Comparison of ENCODE assay signal across 14 mouse cellular contexts in the genomic region with DNA sequence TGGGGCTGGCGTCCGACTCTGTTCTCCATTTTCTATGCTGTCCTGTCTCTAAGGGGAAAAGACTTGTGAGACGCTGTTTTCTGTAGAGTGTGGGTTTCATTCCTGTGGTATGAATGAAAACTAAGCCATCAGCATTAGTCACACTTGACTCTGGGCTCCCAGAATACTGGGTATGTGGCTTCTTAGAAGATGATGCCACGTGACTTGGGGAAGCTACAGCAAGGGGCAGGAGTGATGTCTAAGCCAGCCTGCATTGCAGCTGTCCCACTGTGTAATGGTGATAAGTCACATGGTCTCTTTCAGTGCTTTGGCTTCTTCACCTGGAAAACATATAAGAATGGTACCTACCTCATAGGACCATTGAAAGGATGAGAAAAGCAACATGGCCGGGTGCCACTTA.
DNase-seq lines count a peak whose midpoint lies in the region; ATAC-seq and TF ChIP-seq lines count a peak whose summit lies in the region.
"Had no signal": no experiment of that assay in that cellular context is flagged by ENCODE, and none has a peak within 500 bp of the region (broad histone marks: within the 10 kb centered on the region; RNA-seq: fewer than 3 reads in every experiment).

No protein-coding gene starts in this region.

- H3K36me3 ChIP-seq in embryonic facial prominence, embryonic 13.5 days: no peaks in the 10 kb centered on the region
- H3K36me3 ChIP-seq in embryonic facial prominence, embryonic 10.5 days (replicated peaks): no peaks in the 10 kb centered on the region
- H3K36me3 ChIP-seq in lung, embryonic 15.5 days: no peaks in the 10 kb centered on the region
- no peaks in the 10 kb centered on the region for H3K36me3 ChIP-seq in embryonic facial prominence, embryonic 14.5 days (ENCODE audit: control insufficient read depth, insufficient read depth, low read length)
- H3K36me3 ChIP-seq: forebrain, embryonic 15.5 days; limb, embryonic 10.5 days; midbrain, embryonic 13.5 days had no signal

- peaks cover 22% of the 10 kb centered on the region for H3K4me1 ChIP-seq in embryonic facial prominence, embryonic 13.5 days
- no peaks in the 10 kb centered on the region for H3K4me1 ChIP-seq in embryonic facial prominence, embryonic 10.5 days
- peaks cover 18% of the 10 kb centered on the region; the same call in 1 of the 2 replicates for H3K4me1 ChIP-seq in lung, embryonic 15.5 days
- peaks cover 4% of the 10 kb centered on the region for H3K4me1 ChIP-seq in lung, adult 2 months (ENCODE audit: control insufficient read depth, insufficient read depth, low read length)
- no peaks in the 10 kb centered on the region for H3K4me1 ChIP-seq in embryonic facial prominence, embryonic 14.5 days (ENCODE audit: control insufficient read depth, insufficient read depth, low read length)
- H3K4me1 ChIP-seq: limb, embryonic 10.5 days had no signal

- TF ChIP-seq CTCF in lung, adult 2 months (IDR thresholded peaks at IDR 0.05; ENCODE audit: insufficient read depth, low read length): no peak

- DNase-seq in embryonic facial prominence, embryonic 10.5 days (ENCODE audit: low spot score): no peak
- DNase-seq in lung, adult 2 months: no peak
- peak; percentile 69 for DNase-seq in embryonic facial prominence, embryonic 14.5 days (ENCODE audit: low spot score)
- DNase-seq in naive thymus-derived CD4-positive, alpha-beta T cell, adult 2 months (ENCODE audit: low read depth): peak; percentile 48
- no peak for DNase-seq in embryo, embryonic 9.5 days (ENCODE audit: extremely low spot score)
- DNase-seq in natural killer cell, adult 2 months (ENCODE audit: low spot score in 2 of 2): no peak
- DNase-seq: right cerebral cortex, adult 18-20 months had no signal

- H3K9ac ChIP-seq in embryonic facial prominence, embryonic 13.5 days: no peak overlapping the region
- no peak overlapping the region for H3K9ac ChIP-seq in lung, embryonic 15.5 days
- H3K9ac ChIP-seq in embryonic facial prominence, embryonic 14.5 days (ENCODE audit: low read depth, low read length): no peak overlapping the region
- H3K9ac ChIP-seq: forebrain, embryonic 15.5 days; lung, embryonic 14.5 days; midbrain, embryonic 13.5 days had no signal

- H3K9me3 ChIP-seq in embryonic facial prominence, embryonic 13.5 days: 0 out of 2 replicates have a peak, but pooled peaks cover 3% of the 10 kb centered on the region
- no peaks in the 10 kb centered on the region for H3K9me3 ChIP-seq in embryonic facial prominence, embryonic 10.5 days
- H3K9me3 ChIP-seq in lung, embryonic 15.5 days: no peaks in the 10 kb centered on the region
- no peaks in the 10 kb centered on the region for H3K9me3 ChIP-seq in embryonic facial prominence, embryonic 14.5 days (ENCODE audit: control insufficient read depth, low read length)
- H3K9me3 ChIP-seq: forebrain, embryonic 15.5 days; limb, embryonic 10.5 days; midbrain, embryonic 13.5 days had no signal

- no peaks in the 10 kb centered on the region for H3K27me3 ChIP-seq in embryonic facial prominence, embryonic 13.5 days
- no peaks in the 10 kb centered on the region for H3K27me3 ChIP-seq in embryonic facial prominence, embryonic 10.5 days (replicated peaks; ENCODE audit: low read depth, poor library complexity, severe bottlenecking)
- H3K27me3 ChIP-seq in lung, embryonic 15.5 days: no peaks in the 10 kb centered on the region
- H3K27me3 ChIP-seq in embryonic facial prominence, embryonic 14.5 days (replicated peaks; ENCODE audit: control insufficient read depth, insufficient read depth, low read length): no peaks in the 10 kb centered on the region
- H3K27me3 ChIP-seq: forebrain, embryonic 15.5 days; midbrain, embryonic 13.5 days had no signal

- no peak overlapping the region for H3K4me3 ChIP-seq in embryonic facial prominence, embryonic 13.5 days
- no peak overlapping the region for H3K4me3 ChIP-seq in embryonic facial prominence, embryonic 10.5 days
- H3K4me3 ChIP-seq in lung, embryonic 15.5 days: no peak overlapping the region
- H3K4me3 ChIP-seq in lung, adult 2 months (replicated peaks; ENCODE audit: extremely low read depth, low read depth, low read length): no peak overlapping the region
- no peak overlapping the region for H3K4me3 ChIP-seq in embryonic facial prominence, embryonic 14.5 days (ENCODE audit: low read depth, low read length)
- H3K4me3 ChIP-seq: forebrain, embryonic 15.5 days; limb, embryonic 10.5 days; midbrain, embryonic 13.5 days had no signal

- H3K4me2 ChIP-seq in embryonic facial prominence, embryonic 13.5 days: peak overlapping the region; percentile 14; the same call in 1 of the 2 replicates
- H3K4me2 ChIP-seq in lung, embryonic 15.5 days: no peak overlapping the region
- H3K4me2 ChIP-seq in embryonic facial prominence, embryonic 14.5 days (ENCODE audit: low read depth, low read length): no peak overlapping the region
- H3K4me2 ChIP-seq: forebrain, embryonic 15.5 days; liver, embryonic 11.5 days; lung, embryonic 14.5 days; midbrain, embryonic 13.5 days had no signal

- H3K27ac ChIP-seq in embryonic facial prominence, embryonic 13.5 days: 0 out of 2 replicates have a peak overlapping the region, but pooled peaks have one; percentile 22
- H3K27ac ChIP-seq in embryonic facial prominence, embryonic 10.5 days (replicated peaks): no peak overlapping the region
- no peak overlapping the region for H3K27ac ChIP-seq in lung, embryonic 15.5 days
- no peak overlapping the region for H3K27ac ChIP-seq in embryonic facial prominence, embryonic 14.5 days (replicated peaks; ENCODE audit: low read depth, low read length)
- H3K27ac ChIP-seq: forebrain, embryonic 15.5 days; limb, embryonic 10.5 days; midbrain, embryonic 13.5 days had no signal

- WGBS in embryonic facial prominence, embryonic 13.5 days: 40% methylated on average over 5 of the region's 5 CpGs
- WGBS in embryonic facial prominence, embryonic 10.5 days: 86% methylated on average over 5 of the region's 5 CpGs
- WGBS in lung, embryonic 15.5 days: 81% methylated on average over 5 of the region's 5 CpGs
- 74% methylated on average over 5 of the region's 5 CpGs for WGBS in lung, adult 2 months
- 64% methylated on average over 5 of the region's 5 CpGs for WGBS in embryonic facial prominence, embryonic 14.5 days

- no peak for ATAC-seq in embryonic facial prominence, embryonic 13.5 days (ENCODE audit: insufficient number of reproducible peaks, insufficient read depth, low FRiP score, low TSS enrichment, low read depth)
- ATAC-seq in lung, embryonic 15.5 days (ENCODE audit: borderline replicate concordance, extremely low read depth, low FRiP score, low TSS enrichment): 0 out of 2 replicates have a peak, but pooled peaks have one; percentile 9
- peak; percentile 74 for ATAC-seq in embryonic facial prominence, embryonic 14.5 days (ENCODE audit: low read depth)
- ATAC-seq: forebrain, embryonic 15.5 days had no signal

- no peak for TF ChIP-seq POLR2A in lung, adult 2 months (IDR thresholded peaks at IDR 0.05; ENCODE audit: borderline replicate concordance, extremely low read depth, low read depth, low read length)

Comparison
In these comparisons a context has a peak if more than half of its experiments do, and no peak if none do; other contexts are left out.
1. DNase-seq: peak in embryonic facial prominence, embryonic 14.5 days (single experiment) and naive thymus-derived CD4-positive, alpha-beta T cell, adult 2 months (single experiment); none in embryonic facial prominence, embryonic 10.5 days (single experiment), lung, adult 2 months (single experiment), embryo, embryonic 9.5 days (single experiment) and natural killer cell, adult 2 months (0 of 2).